Mouse (Mus musculus) kidney, adult 2 months (tissue): ENCODE results near the gene Iqsec1. TPM values are rescaled to one million over a fixed set of nuclear protein-coding genes. Genes with fewer than 3 reads are reported as not detected.

Experiments
- DNase-seq: peaks from one replicate; pipeline ENCODE4 v3.0.0; 2021
- H3K27ac ChIP-seq: fragments of 200-500 bp; 2 replicates; pipeline ENCODE4 v1.5.1; 2012; ENCODE audit warnings: low read depth, low read length, control low read depth, inconsistent platforms; ENCODE audit not compliant: insufficient read depth
- H3K27me3 ChIP-seq: fragments of 200-500 bp; replicated peaks from 2 replicates; pipeline ENCODE4 v1.6.1; 2012; ENCODE audit warnings: mild to moderate bottlenecking, moderate library complexity, low read length, inconsistent platforms; ENCODE audit not compliant: control insufficient read depth, insufficient read depth
- H3K36me3 ChIP-seq: fragments of 200-500 bp; 2 replicates; pipeline ENCODE4 v1.6.1; 2012; ENCODE audit warnings: mild to moderate bottlenecking, moderate library complexity, low read length, inconsistent platforms; ENCODE audit not compliant: control insufficient read depth, insufficient read depth
- H3K4me1 ChIP-seq: fragments of 200-500 bp; 2 replicates; pipeline ENCODE4 v1.6.1; 2011; ENCODE audit warnings: low read length; ENCODE audit not compliant: control insufficient read depth, insufficient read depth
- H3K4me3 ChIP-seq: fragments of 200-500 bp; 2 replicates; pipeline ENCODE4 v1.5.1; 2011; ENCODE audit warnings: mild to moderate bottlenecking, low read depth, low read length, control low read depth; ENCODE audit not compliant: insufficient read depth
- CTCF ChIP-seq: fragments of 200-500 bp; conservative IDR thresholded peaks from 2 replicates; pipeline ENCODE4 v1.5.1; 2011; ENCODE audit warnings: low read depth, mild to moderate bottlenecking, control low read depth, low read length, moderate library complexity, mixed read lengths; ENCODE audit not compliant: insufficient read depth, insufficient read length
- POLR2A ChIP-seq: fragments of 200-500 bp; IDR thresholded peaks from one replicate; pipeline ENCODE4 v1.6.1; 2011; ENCODE audit warnings: low read depth, low read length, control low read depth
- whole genome bisulfite sequencing: fragments of 180-500 bp; shearing (Covaris S2); methylation state at CpG from one replicate; pipeline ENCODE4 v1.1.7; 2018; 5-methylcytosine and 5-hydroxymethylcytosine counted together
- polyA plus RNA-seq: library from polyadenylated mRNA; depleted of rRNA; stranded (reverse); fragments of >200 nt; gene quantifications from 2 replicates; pipeline ENCODE4 v1.2.3, GENCODE M21; 2012

Gene Iqsec1
- polyA plus RNA-seq, 1 experiment = 149 TPM

- Histone ChIP-seq H3K4me3 (no peak overlapping the region), H3K4me1 (peaks cover 73% of the 10 kb centered on the region), H3K27me3 (no peaks in the 10 kb centered on the region), H3K27ac (no peak overlapping the region), H3K36me3 (no peaks in the 10 kb centered on the region)
- TF ChIP-seq CTCF (no peak), POLR2A (no peak)
- WGBS = 63% methylated on average over 10 of the region's 10 CpGs
- no peak for DNase-seq
These were observed 282.0 kb downstream of the Iqsec1 start for GRCm38 (mm10) chr6:90706490-90706889.

- TF ChIP-seq POLR2A (no peak), CTCF (0 out of 2 replicates have a peak, but pooled peaks have one; percentile 11)
- no peak overlapping the region; the same call in 1 of the 2 replicates for H3K27ac ChIP-seq
- peaks cover 73% of the 10 kb centered on the region for H3K4me1 ChIP-seq
- no peak overlapping the region for H3K4me3 ChIP-seq
- 64% methylated on average over 3 of the region's 3 CpGs for WGBS
- H3K36me3 ChIP-seq = no peaks in the 10 kb centered on the region
- DNase-seq = no peak
- H3K27me3 ChIP-seq = no peaks in the 10 kb centered on the region
These were observed 282.7 kb downstream of the Iqsec1 start for GRCm38 (mm10) chr6:90705738-90706137.

GRCm38 (mm10) chr6:90704705-90705344 lies 283.7 kb downstream of the Iqsec1 start:
- 40% methylated on average over 2 of the region's 2 CpGs for WGBS
- TF ChIP-seq CTCF (peak; percentile 14; the same call in 1 of the 2 replicates), POLR2A (no peak)
- no peaks in the 10 kb centered on the region for H3K36me3 ChIP-seq
- H3K27me3 ChIP-seq = no peaks in the 10 kb centered on the region
- DNase-seq = peak; percentile 82
- peak overlapping the region; percentile 14; the same call in 1 of the 2 replicates for H3K27ac ChIP-seq
- no peak overlapping the region for H3K4me3 ChIP-seq
- peaks cover 64% of the 10 kb centered on the region for H3K4me1 ChIP-seq

- no peaks in the 10 kb centered on the region for H3K27me3 ChIP-seq
- H3K4me3 ChIP-seq = no peak overlapping the region
- peak; percentile 43 for DNase-seq
- H3K36me3 ChIP-seq = no peaks in the 10 kb centered on the region
- H3K4me1 ChIP-seq = peaks cover 59% of the 10 kb centered on the region
- TF ChIP-seq CTCF (no peak), POLR2A (no peak)
- WGBS = 34% methylated on average over 2 of the region's 2 CpGs
- no peak overlapping the region for H3K27ac ChIP-seq
These were observed 284.7 kb downstream of the Iqsec1 start for GRCm38 (mm10) chr6:90703782-90704181.

GRCm38 (mm10) chr6:90702837-90703735 lies 285.4 kb downstream of the Iqsec1 start:
- DNase-seq = no peak
- H3K27me3 ChIP-seq = no peaks in the 10 kb centered on the region
- H3K27ac ChIP-seq = no peak overlapping the region
- TF ChIP-seq CTCF (no peak), POLR2A (no peak)
- WGBS = 20% methylated on average over 4 of the region's 4 CpGs
- no peak overlapping the region for H3K4me3 ChIP-seq
- H3K4me1 ChIP-seq = peaks cover 56% of the 10 kb centered on the region
- no peaks in the 10 kb centered on the region for H3K36me3 ChIP-seq

GRCm38 (mm10) chr6:90702197-90702596 lies 286.3 kb downstream of the Iqsec1 start:
- no peak overlapping the region for H3K27ac ChIP-seq
- no peaks in the 10 kb centered on the region for H3K27me3 ChIP-seq
- DNase-seq = peak; percentile 78
- H3K4me1 ChIP-seq = peaks cover 47% of the 10 kb centered on the region
- H3K4me3 ChIP-seq = no peak overlapping the region
- no peaks in the 10 kb centered on the region for H3K36me3 ChIP-seq
- TF ChIP-seq POLR2A (no peak), CTCF (no peak; the same call in 1 of the 2 replicates)

- TF ChIP-seq POLR2A (no peak), CTCF (no peak)
- no peak overlapping the region for H3K27ac ChIP-seq
- 80% methylated on average over 2 of the region's 2 CpGs for WGBS
- H3K4me1 ChIP-seq = peaks cover 41% of the 10 kb centered on the region
- DNase-seq = no peak
- no peak overlapping the region for H3K4me3 ChIP-seq
- H3K36me3 ChIP-seq = no peaks in the 10 kb centered on the region
- H3K27me3 ChIP-seq = no peaks in the 10 kb centered on the region
These were observed 287.1 kb downstream of the Iqsec1 start for GRCm38 (mm10) chr6:90701391-90701790.
